Mouse (Mus musculus) brain, embryonic 14.5 days (tissue): Measurements from ENCODE around the gene Dap3. TPM values are rescaled to one million over a fixed set of nuclear protein-coding genes. Genes with fewer than 3 reads are reported as not detected.

Source experiments
- DNase-seq: peaks from one replicate; pipeline ENCODE4 v3.0.0-alpha.2; 2011; ENCODE audit warnings: low read depth
- CTCF ChIP-seq: fragments of 200-500 bp; IDR thresholded peaks from 2 replicates; pipeline ENCODE4 v1.5.1; 2012; ENCODE audit warnings: inconsistent platforms, mild to moderate bottlenecking, moderate library complexity, borderline replicate concordance; ENCODE audit not compliant: insufficient read depth, insufficient read length; ENCODE audit errors: extremely low read depth
- POLR2A ChIP-seq: fragments of 200-500 bp; IDR thresholded peaks from 2 replicates; pipeline ENCODE4 v1.6.1; 2012; ENCODE audit warnings: mild to moderate bottlenecking, inconsistent platforms, borderline replicate concordance; ENCODE audit not compliant: poor library complexity, insufficient read depth, insufficient read length, severe bottlenecking; ENCODE audit errors: extremely low read depth
- polyA plus RNA-seq: library from polyadenylated mRNA; depleted of rRNA; stranded (reverse); fragments of >200 nt; gene quantifications from 2 replicates; pipeline ENCODE4 v1.2.3, GENCODE M21; 2012

Gene Dap3
- polyA plus RNA-seq, 1 experiment: 75.2 TPM

- no peak for DNase-seq
Observed at GRCm38 (mm10) chr3:88942316-88942880, 8.6 kb downstream of the Dap3 start.

DNA sequence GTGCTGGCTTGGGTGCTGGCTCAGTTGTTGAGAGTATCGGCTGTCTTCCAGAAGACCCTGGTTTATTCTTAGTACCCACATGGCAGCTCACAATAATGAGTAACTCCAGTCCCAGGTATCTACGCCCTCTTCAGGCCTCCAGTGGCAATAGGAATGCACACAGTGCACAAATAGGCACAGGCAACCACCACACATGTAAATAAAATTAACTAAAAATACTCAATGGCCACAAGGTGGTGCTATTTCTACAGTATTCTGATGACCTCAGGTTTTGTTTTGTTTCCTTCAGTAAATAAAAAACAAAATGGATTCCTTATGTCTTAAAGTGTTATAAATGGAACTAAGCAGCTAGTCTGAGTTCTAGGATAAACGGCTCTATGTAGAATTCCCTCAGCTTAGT, 11.2 kb downstream of the Dap3 start:
- DNase-seq: peak; percentile 80
- TF ChIP-seq CTCF (no peak; the same call in 1 of the 2 replicates), POLR2A (no peak)

More at GRCm38 (mm10) chr3:88942316-88942880, 8.6 kb downstream of the Dap3 start:
- TF ChIP-seq POLR2A (no peak), CTCF (no peak)

DNA sequence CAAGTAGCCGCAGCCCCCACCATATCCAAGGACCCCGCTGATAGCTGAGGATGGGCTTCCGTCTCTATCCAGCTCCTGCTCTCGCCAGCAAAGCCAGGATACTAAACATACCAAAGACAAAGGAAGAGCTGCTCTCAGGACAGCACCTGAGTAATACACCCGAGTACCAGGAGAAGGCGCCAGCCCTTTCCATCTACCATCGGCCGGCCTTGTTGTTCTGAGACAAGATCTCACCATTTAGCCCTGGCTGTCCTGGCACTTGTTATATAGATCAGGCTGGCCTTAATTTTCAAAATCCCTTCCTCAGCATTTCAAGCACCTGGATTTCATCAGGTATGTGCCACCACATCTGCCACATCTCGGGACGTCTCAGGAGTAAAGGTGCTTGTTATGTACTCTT, 11.9 kb downstream of the Dap3 start:
- no peak for TF ChIP-seq CTCF
- no peak for DNase-seq

DNA sequence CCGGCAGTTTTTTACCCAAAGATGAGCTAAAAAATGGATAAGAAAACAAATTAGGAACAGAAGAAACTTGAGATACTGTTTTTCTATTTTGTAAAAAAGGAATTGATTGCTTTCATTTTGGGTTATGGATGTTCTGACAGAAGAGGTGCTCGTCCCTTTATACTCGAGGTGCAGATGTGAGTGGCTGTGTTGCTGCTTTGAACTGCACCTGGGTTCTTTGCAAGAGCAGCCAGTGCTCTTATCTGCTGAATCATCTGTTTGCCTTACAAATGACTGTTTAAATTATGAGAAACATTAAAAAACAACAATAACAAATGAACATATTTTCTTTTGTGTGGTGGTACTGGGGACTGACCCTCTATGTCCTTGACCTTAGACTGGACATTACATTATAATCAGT, 21.5 kb downstream of the Dap3 start:
- no peak for DNase-seq
- no peak for TF ChIP-seq CTCF
- TF ChIP-seq POLR2A: no peak

GRCm38 (mm10) chr3:88925651-88926050, 25.3 kb downstream of the Dap3 start:
- no peak for DNase-seq
- TF ChIP-seq CTCF (no peak), POLR2A (no peak)

GRCm38 (mm10) chr3:88923989-88924591, 26.9 kb downstream of the Dap3 start:
- TF ChIP-seq POLR2A (no peak), CTCF (no peak)
- DNase-seq: no peak

DNA sequence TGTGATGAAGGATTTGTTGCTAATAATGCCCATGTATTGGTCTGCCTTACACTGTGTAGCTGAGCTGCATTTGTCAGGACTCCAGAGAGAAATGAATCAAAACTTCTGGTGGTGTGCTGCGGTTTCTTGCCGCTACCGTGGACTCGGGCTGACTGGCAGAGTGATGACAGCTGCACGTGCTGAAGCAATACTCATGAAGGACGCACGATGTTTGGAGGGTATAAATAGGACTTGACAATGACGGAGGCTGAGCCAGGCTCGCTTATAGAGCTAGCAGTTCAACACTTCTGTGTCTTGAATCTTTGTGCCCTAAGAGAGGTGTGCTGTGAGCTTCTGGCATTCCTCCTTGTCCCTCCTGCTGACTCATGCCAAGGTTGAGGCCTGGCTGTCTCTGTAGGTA, 29.6 kb downstream of the Dap3 start:
- TF ChIP-seq POLR2A: no peak
- TF ChIP-seq CTCF: no peak
- peak; percentile 6 for DNase-seq

DNA sequence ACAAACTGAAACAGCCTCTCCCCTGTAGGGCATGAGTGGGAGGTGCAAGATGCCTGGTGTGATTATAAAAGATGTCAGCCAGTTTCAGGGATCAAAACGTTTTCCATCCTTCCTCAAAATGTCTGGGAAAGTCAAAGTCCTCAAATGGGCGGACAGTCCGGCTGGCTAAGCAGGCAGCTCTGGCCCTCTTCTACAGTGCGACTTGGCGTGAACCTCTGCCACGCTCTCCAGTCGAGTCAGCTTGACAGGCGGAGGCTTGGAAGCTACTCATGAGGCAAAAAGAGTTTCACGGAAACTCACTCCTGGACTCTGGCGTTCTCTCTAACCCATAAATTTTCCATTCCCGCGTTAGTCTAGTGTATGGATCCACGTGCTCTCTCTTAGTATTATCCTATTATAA, 32.0 kb downstream of the Dap3 start:
- no peak for DNase-seq
- TF ChIP-seq POLR2A (no peak), CTCF (no peak)

DNA sequence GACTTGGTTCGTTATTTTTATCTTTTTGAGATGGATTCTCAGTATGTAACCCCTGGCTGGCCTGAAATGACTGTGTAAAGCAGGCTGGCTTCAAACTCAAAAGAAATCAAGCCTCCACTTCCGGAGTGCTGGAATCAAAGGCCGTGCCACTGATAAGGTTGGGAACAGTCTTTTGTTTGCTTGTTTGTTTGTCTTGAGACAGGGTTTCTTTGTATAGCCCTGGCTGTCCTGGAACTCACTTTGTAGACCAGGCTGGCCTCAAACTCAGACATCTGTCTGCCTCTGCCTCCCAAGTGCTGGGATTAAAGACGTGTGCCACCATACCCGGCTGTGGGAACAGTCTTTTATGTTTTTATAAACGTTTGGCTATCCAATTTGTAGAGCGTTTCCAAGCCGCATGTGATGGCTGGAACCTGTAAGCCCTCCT, 36.6 kb downstream of the Dap3 start:
- no peak for TF ChIP-seq POLR2A
- TF ChIP-seq CTCF: no peak
- DNase-seq: peak; percentile 3

GRCm38 (mm10) chr3:88913511-88914383, 37.2 kb downstream of the Dap3 start, which contains the start of gene Msto1:
Gene Msto1, minus strand, starts transcription at chr3:88913999.
- DNase-seq: peak; percentile 97
- peak; percentile 81 for TF ChIP-seq POLR2A
- TF ChIP-seq CTCF: no peak

DNA sequence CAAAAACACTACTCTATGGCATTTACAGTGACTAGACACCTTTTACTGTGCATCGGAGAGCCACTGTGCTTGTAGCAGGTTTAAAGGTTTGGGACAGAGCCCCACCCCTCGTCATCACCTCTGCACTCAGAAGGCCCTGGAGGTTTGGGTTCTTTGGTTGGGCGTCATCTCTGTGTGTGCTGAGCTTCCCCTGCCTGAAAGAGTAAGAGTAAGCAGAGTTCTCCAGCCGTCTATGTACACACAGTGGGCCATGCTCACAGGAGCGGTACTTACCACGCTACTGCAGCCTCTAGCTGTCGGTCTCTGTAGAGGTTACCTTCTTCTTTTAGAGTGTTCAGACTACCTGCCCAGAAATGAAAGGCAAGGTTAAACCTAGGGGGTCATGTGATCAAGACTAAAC, 38.4 kb downstream of the Dap3 start:
- TF ChIP-seq POLR2A (no peak), CTCF (no peak)
- DNase-seq: no peak
